Mouse (Mus musculus): ENCODE measurements around the gene Sec63. TPM values are rescaled to one million over a fixed set of nuclear protein-coding genes. Genes with fewer than 3 reads are reported as not detected.

Sec63 gene
- polyA plus RNA-seq, 1 experiment from 2014 or later, result 25.6 TPM

GRCm38 (mm10) chr10:42855250-42855649 lies 94.0 kb downstream of the Sec63 start:
- Histone ChIP-seq H3K36me3 (no peaks in the 10 kb centered on the region), H3K4me2 (no peak overlapping the region)
- 62% methylated on average over 5 of the region's 5 CpGs for WGBS

DNA sequence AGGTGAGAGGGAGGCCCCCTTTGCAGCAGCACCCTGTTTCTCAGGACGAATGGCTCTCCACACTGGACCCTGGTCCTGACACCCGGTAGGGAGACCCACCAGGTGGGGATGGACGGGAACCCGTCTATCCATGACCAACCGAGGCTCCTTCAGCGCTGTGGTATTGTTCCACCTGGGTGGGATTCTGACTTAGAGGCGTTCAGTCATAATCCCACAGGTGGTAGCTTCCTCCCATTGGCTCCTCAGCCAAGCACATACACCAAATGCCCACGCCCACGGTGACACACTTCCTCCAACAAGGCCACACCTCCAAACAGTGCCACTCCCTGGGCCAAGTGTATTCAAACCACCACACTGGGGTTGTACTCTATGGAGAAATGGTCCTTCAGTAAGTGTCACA lies 95.3 kb downstream of the Sec63 start:
- 94% methylated on average over 9 of the region's 9 CpGs for WGBS
- Histone ChIP-seq H3K4me1 (replicated peaks) (peaks cover 24% of the 10 kb centered on the region), H3K4me3 (no peak overlapping the region), H3K27me3 (0 out of 2 replicates have a peak, but pooled peaks cover 2% of the 10 kb centered on the region), H3K27ac (replicated peaks) (no peak overlapping the region), H3K9me3 (0 out of 2 replicates have a peak, but pooled peaks cover 8% of the 10 kb centered on the region), H3K9ac (no peak overlapping the region), H3K4me2 (no peak overlapping the region), H3K36me3 (no peaks in the 10 kb centered on the region)
- ATAC-seq (ENCODE audit: low read depth), result no peak

More at GRCm38 (mm10) chr10:42855250-42855649, 94.0 kb downstream of the Sec63 start:
- Histone ChIP-seq H3K9me3 (0 out of 2 replicates have a peak, but pooled peaks cover 8% of the 10 kb centered on the region), H3K4me1 (replicated peaks) (peaks cover 18% of the 10 kb centered on the region), H3K27me3 (no peaks in the 10 kb centered on the region), H3K27ac (replicated peaks) (no peak overlapping the region), H3K9ac (no peak overlapping the region), H3K4me3 (no peak overlapping the region)
- no peak for ATAC-seq (ENCODE audit: low read depth)

DNA sequence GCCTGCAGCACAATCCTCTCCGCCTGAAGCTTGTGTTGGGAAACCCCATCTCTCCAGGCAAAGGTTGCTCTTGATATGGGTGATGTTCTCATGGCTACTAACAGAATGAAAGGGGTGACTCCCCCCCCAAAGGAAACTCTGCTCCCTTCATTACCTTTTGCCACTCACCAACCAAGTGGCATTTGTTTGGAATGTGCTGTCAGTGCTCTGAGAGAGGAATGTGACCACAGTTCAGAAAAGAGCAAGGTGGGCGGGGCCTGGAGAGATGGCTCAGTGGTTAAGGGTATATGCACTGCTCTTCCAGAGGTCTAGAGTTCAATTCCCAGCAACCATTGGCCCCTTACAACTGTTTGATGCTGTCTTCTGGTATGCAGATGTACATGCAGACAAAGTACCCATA lies 95.7 kb downstream of the Sec63 start:
- Histone ChIP-seq H3K4me1 (replicated peaks) (peaks cover 27% of the 10 kb centered on the region), H3K9me3 (0 out of 2 replicates have a peak, but pooled peaks cover 8% of the 10 kb centered on the region), H3K27ac (replicated peaks) (no peak overlapping the region), H3K4me3 (no peak overlapping the region), H3K27me3 (0 out of 2 replicates have a peak, but pooled peaks cover 7% of the 10 kb centered on the region), H3K9ac (no peak overlapping the region), H3K4me2 (no peak overlapping the region), H3K36me3 (no peaks in the 10 kb centered on the region)
- 88% methylated on average over 2 of the region's 2 CpGs for WGBS
- no peak for ATAC-seq (ENCODE audit: low read depth)

- Histone ChIP-seq H3K9ac (peak overlapping the region; percentile 54; the same call in 1 of the 2 replicates), H3K27me3 (0 out of 2 replicates have a peak, but pooled peaks cover 9% of the 10 kb centered on the region), H3K9me3 (no peaks in the 10 kb centered on the region), H3K4me2 (peak overlapping the region; percentile 54), H3K4me3 (peak overlapping the region; percentile 31), H3K27ac (replicated peaks) (peak overlapping the region; percentile 85), H3K4me1 (replicated peaks) (peaks cover 52% of the 10 kb centered on the region), H3K36me3 (no peaks in the 10 kb centered on the region)
- WGBS, result 47% methylated on average over 2 of the region's 2 CpGs
- peak; percentile 10; the same call in 1 of the 2 replicates for ATAC-seq (ENCODE audit: low read depth)
Observed at GRCm38 (mm10) chr10:42859781-42860158, 98.5 kb downstream of the Sec63 start.

GRCm38 (mm10) chr10:42860159-42860911 lies 99.0 kb downstream of the Sec63 start, which contains the start of gene Scml4:
Scml4 (plus strand) TSS chr10:42860370.
- Histone ChIP-seq H3K4me1 (replicated peaks) (peaks cover 52% of the 10 kb centered on the region), H3K9me3 (no peaks in the 10 kb centered on the region), H3K9ac (peak within 1 kb of the TSS; percentile 54; the same call in 1 of the 2 replicates)

DNA sequence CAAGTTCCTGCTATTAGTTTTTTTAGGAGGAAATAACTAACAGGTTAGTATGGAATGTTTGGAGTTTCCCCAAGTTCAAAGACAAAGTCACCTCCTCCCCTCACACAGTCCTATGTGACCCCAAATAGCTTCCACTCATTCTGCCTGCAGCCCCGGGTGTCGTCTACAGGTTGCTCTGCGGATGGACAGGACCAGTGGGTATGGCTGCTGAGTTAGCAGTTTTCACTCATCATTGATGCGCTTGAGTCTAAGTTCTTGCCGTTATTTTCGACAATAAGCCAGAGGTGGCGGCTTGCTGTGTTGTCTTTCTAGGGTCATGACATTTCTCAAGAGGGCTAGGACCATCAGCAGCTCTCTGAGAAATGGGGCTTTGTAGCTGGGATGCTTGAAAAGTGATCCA lies 100.2 kb downstream of the Sec63 start:
- H3K4me2 ChIP-seq, result 0 out of 2 replicates have a peak overlapping the region, but pooled peaks have one; percentile 6
- H3K4me3 ChIP-seq, result no peak overlapping the region
- no peak for ATAC-seq (ENCODE audit: low read depth)

More at GRCm38 (mm10) chr10:42860159-42860911, 99.0 kb downstream of the Sec63 start, which contains the start of gene Scml4:
- peak within 1 kb of the TSS; percentile 54 for H3K4me2 ChIP-seq
- peaks cover 11% of the 10 kb centered on the region; the same call in 1 of the 2 replicates for H3K27me3 ChIP-seq
- H3K4me3 ChIP-seq, result peak within 1 kb of the TSS; percentile 31
- WGBS, result 25% methylated on average over 17 of the region's 17 CpGs
- peak within 1 kb of the TSS; percentile 85 for H3K27ac ChIP-seq (replicated peaks)
- H3K36me3 ChIP-seq, result no peaks in the 10 kb centered on the region
- peak; percentile 84 for ATAC-seq (ENCODE audit: low read depth)

GRCm38 (mm10) chr10:42862102-42862740 lies 100.9 kb downstream of the Sec63 start:
- peak overlapping the region; percentile 6; the same call in 1 of the 2 replicates for H3K4me2 ChIP-seq
- peaks cover 18% of the 10 kb centered on the region for H3K27me3 ChIP-seq
- H3K4me1 ChIP-seq (replicated peaks), result peaks cover 51% of the 10 kb centered on the region
- WGBS, result 72% methylated on average over 13 of the region's 13 CpGs
- no peaks in the 10 kb centered on the region for H3K36me3 ChIP-seq
- H3K27ac ChIP-seq (replicated peaks), result no peak overlapping the region
- no peak overlapping the region for H3K4me3 ChIP-seq
- no peaks in the 10 kb centered on the region for H3K9me3 ChIP-seq
- H3K9ac ChIP-seq, result no peak overlapping the region
- no peak for ATAC-seq (ENCODE audit: low read depth)

More for the DNA sequence above, 100.2 kb downstream of the Sec63 start:
- H3K9me3 ChIP-seq, result no peaks in the 10 kb centered on the region
- H3K36me3 ChIP-seq, result no peaks in the 10 kb centered on the region
- H3K27me3 ChIP-seq, result peaks cover 18% of the 10 kb centered on the region
- H3K27ac ChIP-seq (replicated peaks), result no peak overlapping the region
- peaks cover 51% of the 10 kb centered on the region for H3K4me1 ChIP-seq (replicated peaks)
- H3K9ac ChIP-seq, result no peak overlapping the region
- WGBS, result 80% methylated on average over 7 of the region's 7 CpGs

DNA sequence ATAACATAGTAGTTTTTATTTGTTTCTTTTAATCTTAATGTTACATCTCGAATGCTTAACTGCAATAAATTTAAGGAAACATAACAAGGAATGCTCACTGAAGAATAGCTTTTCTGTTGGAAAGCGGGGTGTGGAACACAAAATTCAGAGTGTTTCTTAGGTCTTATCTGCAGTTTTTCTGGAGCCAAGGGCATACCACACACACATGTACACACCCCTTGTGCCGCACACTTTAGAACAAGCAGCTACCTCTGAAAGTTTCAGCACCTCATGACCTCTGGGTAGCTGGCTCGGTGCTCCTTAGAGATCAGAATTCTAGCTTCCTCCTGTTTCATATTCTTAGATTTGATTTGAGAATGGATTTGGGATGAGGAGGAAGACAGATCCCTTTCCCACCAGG lies 101.5 kb downstream of the Sec63 start:
- no peak for ATAC-seq (ENCODE audit: low read depth)
- peaks cover 18% of the 10 kb centered on the region for H3K27me3 ChIP-seq
- H3K36me3 ChIP-seq, result no peaks in the 10 kb centered on the region
- H3K4me1 ChIP-seq (replicated peaks), result peaks cover 51% of the 10 kb centered on the region
- 81% methylated on average over 4 of the region's 4 CpGs for WGBS
- no peak overlapping the region for H3K27ac ChIP-seq (replicated peaks)
- no peaks in the 10 kb centered on the region for H3K9me3 ChIP-seq
- no peak overlapping the region for H3K9ac ChIP-seq
- H3K4me3 ChIP-seq, result no peak overlapping the region
- H3K4me2 ChIP-seq, result peak overlapping the region; percentile 57; the same call in 1 of the 2 replicates

- Histone ChIP-seq H3K27ac (replicated peaks) (peak overlapping the region; percentile 38), H3K4me2 (peak overlapping the region; percentile 57), H3K27me3 (peaks cover 18% of the 10 kb centered on the region), H3K9ac (peak overlapping the region; percentile 53), H3K4me3 (peak overlapping the region; percentile 30), H3K36me3 (no peaks in the 10 kb centered on the region), H3K4me1 (replicated peaks) (peaks cover 51% of the 10 kb centered on the region), H3K9me3 (no peaks in the 10 kb centered on the region)
- WGBS, result 27% methylated on average over 31 of the region's 31 CpGs
- ATAC-seq (ENCODE audit: low read depth), result no peak
Observed at GRCm38 (mm10) chr10:42863621-42864391, 102.5 kb downstream of the Sec63 start.

DNA sequence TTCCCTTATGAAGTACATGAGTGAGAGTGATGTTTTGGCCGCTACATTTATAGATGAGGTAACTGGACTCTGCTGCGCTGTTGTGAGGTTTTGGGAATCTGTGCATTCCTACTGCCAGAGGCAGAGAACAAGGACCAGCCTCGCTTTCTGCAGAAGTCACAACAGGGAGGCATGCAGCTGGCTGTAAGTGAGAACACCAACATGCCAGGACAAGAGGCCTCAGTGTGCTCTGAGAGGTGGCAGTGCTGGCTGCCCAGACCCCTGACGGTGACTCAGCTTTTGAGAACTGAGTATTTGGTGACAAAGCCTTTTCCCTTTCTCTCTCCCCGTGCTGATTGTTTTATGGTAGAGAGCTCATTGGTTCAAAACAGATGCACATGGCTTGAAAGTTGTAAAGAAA lies 103.4 kb downstream of the Sec63 start:
- Histone ChIP-seq H3K27me3 (peaks cover 18% of the 10 kb centered on the region), H3K9ac (no peak overlapping the region), H3K9me3 (no peaks in the 10 kb centered on the region), H3K4me1 (replicated peaks) (peaks cover 47% of the 10 kb centered on the region), H3K4me3 (no peak overlapping the region), H3K36me3 (no peaks in the 10 kb centered on the region), H3K4me2 (peak overlapping the region; percentile 57), H3K27ac (replicated peaks) (0 out of 2 replicates have a peak overlapping the region, but pooled peaks have one; percentile 38)
- no peak for ATAC-seq (ENCODE audit: low read depth)
- 40% methylated on average over 5 of the region's 5 CpGs for WGBS

- Histone ChIP-seq H3K4me3 (no peak overlapping the region), H3K27me3 (peaks cover 9% of the 10 kb centered on the region), H3K36me3 (no peaks in the 10 kb centered on the region), H3K27ac (replicated peaks) (no peak overlapping the region), H3K4me1 (replicated peaks) (peaks cover 36% of the 10 kb centered on the region), H3K9ac (no peak overlapping the region), H3K4me2 (no peak overlapping the region), H3K9me3 (no peaks in the 10 kb centered on the region)
- ATAC-seq (ENCODE audit: low read depth), result no peak
- WGBS, result 91% methylated on average over 9 of the region's 9 CpGs
Observed at GRCm38 (mm10) chr10:42868416-42868815, 107.1 kb downstream of the Sec63 start.

Measured in neural tube, embryonic 13.5 days (tissue).